Mouse (Mus musculus) monocyte, adult 2 months (primary cell): ENCODE results near the gene Laptm5.
A peak's percentile ranks its signal among the peaks of the same experiment; 100 is the strongest.

Source experiments
- DNase-seq, 2 experiments: peaks; one replicate each; pipeline ENCODE4 v3.0.0; 2022; ENCODE audit warnings: low spot score in 2 of 2, low read depth in 1 of 2

Gene Laptm5

DNA sequence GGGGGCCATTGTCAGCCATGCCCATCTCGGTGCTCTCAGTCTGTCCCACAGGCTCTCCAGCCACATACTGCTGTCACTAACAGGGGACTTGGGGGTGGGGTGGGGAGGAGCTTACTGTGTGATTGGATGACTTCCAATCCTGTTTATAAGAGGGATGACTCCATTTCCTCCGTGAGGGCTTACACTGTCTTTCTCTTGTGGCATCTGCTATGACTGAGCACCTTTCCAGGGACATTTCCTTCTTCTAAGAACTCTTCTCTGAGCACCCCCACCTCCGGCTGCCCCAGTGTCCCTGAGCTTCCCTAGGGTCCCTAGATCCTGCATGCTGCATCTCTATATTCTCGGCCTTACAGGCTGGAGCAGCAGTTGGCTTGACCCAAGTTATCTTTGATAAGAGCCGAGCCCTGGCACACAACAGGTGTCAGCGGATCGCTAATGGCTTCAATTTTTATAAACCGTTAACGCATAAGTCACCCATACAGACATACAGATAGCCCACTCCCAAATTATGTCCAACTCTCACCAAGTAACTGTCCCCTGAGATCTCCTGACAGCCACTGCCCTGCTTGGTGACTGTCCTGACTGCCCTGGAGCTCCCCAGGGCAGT is 6.9 kb downstream of the Laptm5 start:
- no peak for DNase-seq

- peak in 1 of 2 experiments; percentile 42 for DNase-seq
These were observed 8.2 kb downstream of the Laptm5 start for GRCm38 (mm10) chr4:130920951-130921693.

- no peak for DNase-seq
These were observed 9.1 kb downstream of the Laptm5 start for GRCm38 (mm10) chr4:130921986-130922385.

DNA sequence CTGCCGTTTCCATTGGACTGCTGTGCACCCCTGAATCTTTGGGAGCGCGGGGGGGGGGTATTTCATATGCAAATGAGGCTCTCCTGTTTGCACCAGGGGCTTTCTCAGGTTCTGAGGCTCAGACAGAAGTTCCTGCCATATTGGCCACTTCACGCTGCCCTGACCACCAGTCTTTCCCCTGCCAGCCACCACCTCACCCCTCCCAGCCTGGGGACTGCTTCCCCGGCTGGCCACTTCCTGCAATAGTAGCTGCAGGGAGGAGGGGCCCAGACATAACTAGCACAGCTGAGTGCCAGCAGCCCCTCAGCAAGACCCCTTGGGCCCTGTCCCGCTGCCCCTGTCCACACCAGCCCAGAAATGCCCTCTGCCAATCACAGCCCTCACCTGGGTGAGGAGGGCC is 13.3 kb downstream of the Laptm5 start:
- no peak for DNase-seq

DNA sequence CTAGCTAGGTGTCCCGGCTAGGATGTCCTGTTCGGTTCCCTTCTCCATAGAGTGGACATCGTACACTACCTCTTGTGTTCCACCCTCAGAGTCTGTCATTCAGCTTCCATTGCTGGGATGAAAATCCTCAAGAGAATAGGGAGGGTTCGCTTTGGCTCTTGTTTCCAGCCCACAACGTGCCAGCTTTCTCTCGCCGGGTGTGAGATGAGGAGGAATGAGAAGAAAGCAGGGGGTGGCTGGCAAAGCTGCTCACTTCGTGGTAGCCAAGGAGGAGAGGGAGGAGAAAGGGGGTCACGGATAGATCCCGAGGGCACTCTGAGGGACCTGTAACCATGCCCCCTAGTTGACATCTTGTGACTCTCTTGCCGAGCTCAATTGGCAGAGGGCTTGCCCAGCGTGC is 14.9 kb downstream of the Laptm5 start:
- no peak for DNase-seq

- no peak for DNase-seq
These were observed 29.7 kb downstream of the Laptm5 start for GRCm38 (mm10) chr4:130942644-130943043.

- DNase-seq, result no peak
These were observed 31.2 kb downstream of the Laptm5 start, which contains the start of gene Matn1 for GRCm38 (mm10) chr4:130944112-130944511. Matn1 (plus strand) TSS chr4:130944385.

DNA sequence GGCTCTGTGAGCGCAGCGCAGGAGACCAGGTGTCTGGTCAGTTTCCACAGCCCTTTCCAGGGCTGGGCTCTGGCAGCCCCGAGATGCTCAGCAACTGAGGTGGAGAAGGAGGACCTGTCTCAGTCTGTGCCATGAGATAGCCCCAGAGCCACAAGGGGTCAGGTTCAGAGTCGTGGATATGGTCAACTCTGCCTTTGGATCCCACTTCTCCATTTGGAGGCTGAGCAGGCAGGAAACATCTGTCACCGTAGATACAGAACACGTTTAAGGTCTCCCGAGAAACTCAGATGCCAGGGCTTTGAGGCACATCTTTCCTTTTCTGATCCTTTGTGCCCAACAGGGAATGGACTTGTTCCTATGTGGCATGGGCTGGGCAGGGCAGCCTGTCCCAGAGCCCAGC is 31.9 kb downstream of the Laptm5 start:
- DNase-seq, result no peak

- no peak for DNase-seq
These were observed 34.2 kb downstream of the Laptm5 start for GRCm38 (mm10) chr4:130947094-130947647.

- DNase-seq, result no peak
These were observed 37.0 kb downstream of the Laptm5 start for GRCm38 (mm10) chr4:130949821-130950384.

DNA sequence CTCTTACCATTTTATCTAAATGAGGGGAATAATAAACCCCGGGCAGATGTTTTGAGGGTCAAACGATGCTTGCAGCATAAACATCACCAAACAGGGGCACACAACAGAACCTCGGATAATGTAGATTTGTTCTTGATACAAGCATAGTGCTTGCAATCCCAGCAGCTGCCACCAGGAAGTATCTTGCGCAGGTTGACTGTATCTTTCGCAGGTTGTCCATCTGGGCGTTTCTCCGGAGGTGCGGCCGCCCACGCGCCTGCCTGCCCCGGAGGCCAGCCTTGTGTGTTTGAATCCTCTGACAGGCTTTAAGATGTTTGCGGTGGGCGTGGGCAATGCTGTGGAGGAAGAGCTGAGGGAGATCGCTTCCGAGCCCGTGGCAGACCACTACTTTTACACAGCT is 39.6 kb downstream of the Laptm5 start:
- no peak for DNase-seq

DNA sequence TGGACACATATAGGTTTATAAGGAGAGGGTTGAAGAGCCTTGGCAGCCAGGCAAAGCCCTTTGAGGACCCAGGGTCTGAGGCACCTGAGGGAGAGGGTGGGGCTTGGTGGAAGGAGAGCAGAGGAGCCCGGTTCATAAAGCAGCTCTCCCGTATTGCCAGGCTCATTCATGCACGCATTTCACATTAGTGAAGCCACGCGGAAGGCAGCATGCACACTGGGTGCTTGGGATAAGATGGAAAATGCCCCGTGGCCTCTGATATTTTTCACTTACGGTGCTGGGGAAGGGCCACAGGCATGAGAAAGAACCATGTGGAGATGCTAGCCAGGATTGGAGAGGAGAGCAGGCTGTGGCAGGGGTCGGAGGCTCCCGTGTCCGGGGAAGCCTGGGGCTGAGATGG is 44.2 kb downstream of the Laptm5 start:
- DNase-seq, result no peak

DNA sequence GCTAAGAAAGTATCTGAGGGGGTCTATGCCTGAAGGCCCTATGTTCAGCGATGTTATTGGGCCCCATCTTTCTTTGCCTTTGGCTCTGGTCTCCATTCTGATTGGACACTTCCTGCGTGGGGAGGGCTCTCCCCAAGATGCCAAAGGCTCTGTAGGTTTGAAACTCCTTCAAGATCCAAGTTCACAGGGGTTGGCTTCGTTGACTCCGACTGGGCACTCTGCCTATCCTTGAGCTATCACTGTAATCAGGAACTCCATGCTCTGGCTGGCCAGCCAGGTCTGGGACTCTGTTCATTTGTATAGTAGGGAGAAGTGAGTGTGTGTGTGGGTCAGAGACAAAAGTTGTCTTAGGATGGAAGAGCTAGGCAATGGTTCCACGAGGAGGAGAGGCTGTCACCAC is 45.9 kb downstream of the Laptm5 start:
- DNase-seq, result no peak

DNA sequence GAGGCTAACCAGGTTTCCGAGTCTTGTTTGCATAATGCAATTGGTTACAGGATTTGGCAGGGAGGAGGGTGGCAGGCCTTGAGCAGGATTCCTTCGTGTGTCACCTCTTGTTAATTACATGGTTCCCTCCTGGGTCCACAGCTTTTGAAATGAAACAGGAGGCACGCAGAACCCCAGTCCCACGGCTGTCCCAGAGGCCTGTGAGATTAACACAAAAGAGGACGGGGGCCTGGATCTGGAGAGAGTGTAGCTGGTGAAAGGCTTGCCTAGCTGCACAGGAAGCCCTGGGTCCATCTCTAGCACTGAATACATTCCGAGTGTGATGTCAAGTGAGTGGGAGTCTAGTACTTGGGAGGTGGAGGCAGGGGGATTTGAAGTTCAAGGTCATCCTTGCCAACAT is 46.8 kb downstream of the Laptm5 start:
- DNase-seq, result no peak

DNA sequence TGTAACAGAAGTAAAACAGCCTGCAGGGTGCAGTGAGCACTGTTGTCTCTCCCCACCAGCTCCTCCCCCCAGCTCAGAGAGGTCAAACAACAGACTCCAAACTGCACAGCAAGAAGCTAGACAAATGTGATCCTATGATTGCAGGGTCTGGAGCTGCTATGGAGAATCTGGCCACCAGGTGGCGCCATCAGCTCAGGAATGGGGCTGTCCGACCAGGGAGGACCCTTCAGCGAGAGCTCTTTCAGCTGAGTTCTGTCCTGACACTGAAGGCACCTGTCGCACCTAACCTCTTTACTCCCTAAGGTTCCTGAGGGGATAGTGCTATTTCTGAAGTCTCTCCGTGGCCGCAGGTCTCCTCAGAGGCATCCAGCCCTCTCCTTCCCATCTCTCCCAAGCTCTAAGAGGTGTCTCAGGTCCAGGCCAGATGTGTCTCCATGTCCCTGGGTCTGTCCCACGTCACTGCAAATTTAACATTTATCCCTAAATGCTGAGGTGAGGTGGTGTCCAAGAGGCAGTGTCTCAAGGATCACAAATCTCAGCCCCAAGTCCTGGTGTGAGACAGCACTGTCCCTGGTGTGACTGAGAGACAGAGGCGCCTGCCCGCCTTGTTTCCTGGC is 47.3 kb downstream of the Laptm5 start:
- DNase-seq, result peak in 1 of 2 experiments; percentile 51

GRCm38 (mm10) chr4:130971278-130971677 is 58.4 kb downstream of the Laptm5 start:
- DNase-seq, result no peak

GRCm38 (mm10) chr4:130972421-130972829 is 59.5 kb downstream of the Laptm5 start:
- DNase-seq, result no peak

DNA sequence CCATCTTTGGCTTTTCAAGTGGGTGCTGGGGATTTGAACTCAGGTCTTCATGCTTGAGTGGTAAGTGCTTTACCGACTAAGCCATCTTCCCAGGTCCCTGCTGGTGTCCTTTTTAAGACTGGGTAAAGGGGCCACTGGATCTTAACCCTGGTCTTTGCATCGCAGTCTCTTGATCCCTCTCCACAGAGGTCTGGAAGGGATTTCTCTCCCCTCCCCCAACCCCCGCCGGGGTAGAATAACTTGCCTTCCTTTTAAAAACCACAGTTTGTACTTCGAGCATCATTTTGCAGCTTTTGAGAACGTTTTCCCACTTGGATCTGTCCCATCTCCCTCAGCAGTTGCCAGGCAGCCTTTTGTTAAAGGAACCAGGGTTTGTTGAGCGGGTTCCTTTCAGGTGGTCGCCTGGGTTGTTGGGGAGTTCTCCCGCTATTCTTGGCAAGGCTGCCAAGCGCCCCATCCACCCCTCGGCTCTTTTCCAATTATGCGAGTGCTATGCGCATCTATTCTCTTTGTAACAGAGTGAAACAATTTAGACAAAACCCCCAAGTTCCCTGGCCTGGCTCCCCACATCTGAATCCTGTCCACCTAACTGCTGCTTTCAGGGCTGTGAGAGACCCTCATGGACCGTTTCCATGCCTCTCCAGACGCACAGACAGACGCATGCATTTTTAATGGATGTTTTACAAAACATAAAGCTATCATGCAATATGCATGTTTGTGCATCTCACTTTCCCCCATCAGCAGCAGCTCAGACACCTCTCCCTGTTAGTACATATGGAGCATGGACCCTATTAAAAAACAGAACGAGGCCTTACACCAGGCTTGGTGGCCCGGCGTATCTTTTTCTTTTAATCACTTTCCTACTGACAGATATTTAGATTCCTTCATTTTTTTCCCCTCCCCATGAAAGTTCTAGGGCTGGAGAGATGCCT is 60.7 kb downstream of the Laptm5 start:
- DNase-seq, result no peak

- no peak for DNase-seq
These were observed 66.1 kb downstream of the Laptm5 start for GRCm38 (mm10) chr4:130978981-130979380.

- DNase-seq, result no peak
These were observed 71.7 kb downstream of the Laptm5 start for GRCm38 (mm10) chr4:130984416-130985182.
